Mouse (Mus musculus) fat pad, adult 2 months (tissue): ENCODE data around the gene 4930572O03Rik.
"Not testable (repeated sequence)": the region's sequence is repeated elsewhere in the genome, so short reads cannot be mapped to it uniquely, and the experiment has no call there.

Experiments
- DNase-seq: peaks from one replicate; pipeline ENCODE4 v3.0.0-alpha.2; 2011; ENCODE audit warnings: low read depth, low spot score; ENCODE audit errors: extremely low read depth

Gene 4930572O03Rik

GRCm38 (mm10) chr5:15628136-15628535 is 28.7 kb downstream of the 4930572O03Rik start:
- DNase-seq = not testable (repeated sequence)

- not testable (repeated sequence) for DNase-seq
These were observed 38.1 kb downstream of the 4930572O03Rik start, which contains the start of gene Speer4d for GRCm38 (mm10) chr5:15618764-15619163. Gene Speer4d, plus strand, starts transcription at chr5:15619064.

GRCm38 (mm10) chr5:15616195-15616594 is 40.7 kb downstream of the 4930572O03Rik start:
- DNase-seq = not testable (repeated sequence)

GRCm38 (mm10) chr5:15610695-15611094 is 46.2 kb downstream of the 4930572O03Rik start:
- not testable (repeated sequence) for DNase-seq

- DNase-seq = not testable (repeated sequence)
These were observed 50.2 kb downstream of the 4930572O03Rik start for GRCm38 (mm10) chr5:15606677-15607076.

- DNase-seq = not testable (repeated sequence)
These were observed 53.3 kb downstream of the 4930572O03Rik start for GRCm38 (mm10) chr5:15603585-15603984.

GRCm38 (mm10) chr5:15603008-15603407 is 53.9 kb downstream of the 4930572O03Rik start:
- DNase-seq = not testable (repeated sequence)

- DNase-seq = not testable (repeated sequence)
These were observed 54.4 kb downstream of the 4930572O03Rik start for GRCm38 (mm10) chr5:15602424-15602947.
